In the genomic region with DNA sequence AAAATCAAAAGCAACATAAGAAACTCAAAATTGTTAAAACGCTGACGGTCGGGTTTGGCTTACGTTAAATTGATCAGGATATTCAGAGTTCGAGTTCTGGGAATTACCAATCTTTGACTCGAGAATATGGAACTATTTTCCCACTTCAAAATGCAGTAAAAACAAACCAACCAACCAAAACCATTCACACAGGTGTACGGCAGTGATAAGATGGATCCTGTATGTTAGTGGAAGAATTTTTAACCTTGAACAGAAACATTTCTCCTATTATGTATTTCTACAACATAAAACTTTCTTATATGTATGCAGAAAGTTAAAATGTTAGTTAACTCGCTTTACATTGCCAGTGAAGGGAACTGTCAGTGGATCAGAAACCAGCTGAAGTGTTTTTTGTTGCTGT, we compare ENCODE assay signal across 10 mouse cellular contexts. TPM values are rescaled to one million over a fixed set of nuclear protein-coding genes. Genes with fewer than 3 reads are reported as not detected.
DNase-seq lines count a peak whose midpoint lies in the region; ATAC-seq and TF ChIP-seq lines count a peak whose summit lies in the region.
"Had no signal": no experiment of that assay in that cellular context is flagged by ENCODE, and none has a peak within 500 bp of the region (broad histone marks: within the 10 kb centered on the region; RNA-seq: fewer than 3 reads in every experiment).

No protein-coding gene starts in this region.

- peaks cover 27% of the 10 kb centered on the region for H3K36me3 ChIP-seq in heart, embryonic 12.5 days
- H3K36me3 ChIP-seq in ES-E14 (ENCODE audit: control insufficient read depth, insufficient read depth, low read length, poor library complexity, severe bottlenecking) = no peaks in the 10 kb centered on the region; the same call in none of the 2 replicates
- H3K36me3 ChIP-seq in forebrain, embryonic 16.5 days (ENCODE audit: control insufficient read depth, insufficient read depth) = peaks cover 13% of the 10 kb centered on the region
- no peaks in the 10 kb centered on the region for H3K36me3 ChIP-seq in liver, embryonic 16.5 days (ENCODE audit: control insufficient read depth, insufficient read depth)

- H3K27me3 ChIP-seq in heart, embryonic 12.5 days (replicated peaks) = no peaks in the 10 kb centered on the region
- no peaks in the 10 kb centered on the region for H3K27me3 ChIP-seq in forebrain, embryonic 16.5 days (replicated peaks; ENCODE audit: control insufficient read depth, insufficient read depth, low read length)
- H3K27me3 ChIP-seq in liver, embryonic 16.5 days (ENCODE audit: control insufficient read depth, insufficient read depth, low read depth, low read length) = no peaks in the 10 kb centered on the region

- H3K4me1 ChIP-seq in heart, embryonic 12.5 days (replicated peaks) = peaks cover 11% of the 10 kb centered on the region
- H3K4me1 ChIP-seq in ES-E14 (ENCODE audit: control insufficient read depth in 2 of 2, insufficient read depth in 2 of 2, low read length in 2 of 2, poor library complexity in 1 of 2) = peaks cover 0 to 5% of the 10 kb centered on the region in 2 experiments; a peak in 1 of 4 replicates
- H3K4me1 ChIP-seq in forebrain, embryonic 16.5 days (replicated peaks; ENCODE audit: control insufficient read depth, insufficient read depth, low read length) = peaks cover 31% of the 10 kb centered on the region
- H3K4me1 ChIP-seq in liver, embryonic 16.5 days (ENCODE audit: control insufficient read depth, low read depth, low read length) = peaks cover 8% of the 10 kb centered on the region

- H3K4me3 ChIP-seq in heart, embryonic 12.5 days = peak overlapping the region; percentile 65
- H3K4me3 ChIP-seq in ES-E14 (ENCODE audit: insufficient read depth in 1 of 2, low read depth in 1 of 2, low read length in 2 of 2, poor library complexity in 1 of 2, severe bottlenecking in 1 of 2) = peak overlapping the region; percentile 73 to 81
- peak overlapping the region; percentile 57 for H3K4me3 ChIP-seq in forebrain, embryonic 16.5 days (replicated peaks; ENCODE audit: low read length)
- H3K4me3 ChIP-seq in liver, embryonic 16.5 days (ENCODE audit: low read depth, low read length) = peak overlapping the region; percentile 80

- no peak overlapping the region for H3K27ac ChIP-seq in heart, embryonic 12.5 days (ENCODE audit: poor library complexity, severe bottlenecking)
- H3K27ac ChIP-seq in ES-E14 (ENCODE audit: insufficient read depth, low read depth, low read length, poor library complexity, severe bottlenecking) = no peak overlapping the region
- H3K27ac ChIP-seq in forebrain, embryonic 16.5 days (ENCODE audit: low read length) = no peak overlapping the region
- no peak overlapping the region for H3K27ac ChIP-seq in liver, embryonic 16.5 days (ENCODE audit: low read length)

- 80% methylated on average over 8 of the region's 8 CpGs for WGBS in heart, embryonic 12.5 days
- 83% methylated on average over 8 of the region's 8 CpGs for WGBS in forebrain, embryonic 16.5 days
- WGBS in liver, embryonic 16.5 days (ENCODE audit: insufficient replicate concordance) = 52% methylated on average over 8 of the region's 8 CpGs

- no peak for DNase-seq in heart, adult 9 months (ENCODE audit: low spot score in 2 of 2)
- DNase-seq in ES-E14 (ENCODE audit: low read depth, low spot score) (no peak), adipocyte (ENCODE audit: low spot score) (no peak)
- no peak for DNase-seq in adrenal gland, postnatal 4 days (ENCODE audit: low spot score in 2 of 2)
- DNase-seq in ovary, adult 18-20 months (ENCODE audit: low spot score) = no peak
- DNase-seq: cerebellum, adult 11 months; lung, adult 18-20 months had no signal

- no peak for ATAC-seq in heart, embryonic 12.5 days (ENCODE audit: insufficient number of reproducible peaks, low FRiP score)
- ATAC-seq in forebrain, embryonic 16.5 days = no peak
- ATAC-seq in liver, embryonic 16.5 days (ENCODE audit: low read depth) = no peak

- in situ Hi-C loops in ES-E14 (cut with MboI; ENCODE audit: low sequenced_read_pairs in 2 of 2, unreplicated experiment in 2 of 2) = no loop called here

- H3K4me2 ChIP-seq in heart, embryonic 12.5 days = peak overlapping the region; percentile 74
- peak overlapping the region; percentile 97 for H3K4me2 ChIP-seq in forebrain, embryonic 16.5 days (ENCODE audit: low read length)
- peak overlapping the region; percentile 97 for H3K4me2 ChIP-seq in liver, embryonic 16.5 days (ENCODE audit: low read depth, low read length)

- H3K9ac ChIP-seq in heart, embryonic 12.5 days = peak overlapping the region; percentile 84
- peak overlapping the region; percentile 80; the same call in 1 of the 2 replicates for H3K9ac ChIP-seq in ES-E14 (ENCODE audit: insufficient read depth, low read depth, low read length, poor library complexity, severe bottlenecking)
- H3K9ac ChIP-seq in forebrain, embryonic 16.5 days (replicated peaks; ENCODE audit: low read depth, low read length) = peak overlapping the region; percentile 70
- peak overlapping the region; percentile 78 for H3K9ac ChIP-seq in liver, embryonic 16.5 days (ENCODE audit: low read depth, low read length)

- H3K9me3 ChIP-seq in heart, embryonic 12.5 days (replicated peaks) = no peaks in the 10 kb centered on the region
- H3K9me3 ChIP-seq in ES-E14 (ENCODE audit: control insufficient read depth, insufficient read depth, low read depth, low read length) = no peaks in the 10 kb centered on the region
- H3K9me3 ChIP-seq in forebrain, embryonic 16.5 days (ENCODE audit: control insufficient read depth, low read length) = no peaks in the 10 kb centered on the region
- no peaks in the 10 kb centered on the region for H3K9me3 ChIP-seq in liver, embryonic 16.5 days (replicated peaks; ENCODE audit: control insufficient read depth, low read length)

TF ChIP-seq in ES-E14, 5 proteins besides CTCF, POLR2A, EP300 and RAD21:
- TF ChIP-seq CHD2 (IDR thresholded peaks at IDR 0.05; ENCODE audit: low read depth, low read length) = no peak
- no peak for TF ChIP-seq ZNF384 (IDR thresholded peaks at IDR 0.05; ENCODE audit: low read depth, low read length)
- no peak for TF ChIP-seq HCFC1 (IDR thresholded peaks at IDR 0.05; ENCODE audit: borderline replicate concordance, insufficient read depth, low read length)
TF ChIP-seq in ES-E14: peak in this region for 0.

RNA-seq across cellular contexts. Expression of a gene that starts 0.8 kb away (rescaled TPM):
- polyA plus RNA-seq in heart, embryonic 12.5 days (2016; fragmentation: Nextera tagmentation; extraction: Ambion mirVana) = 8.3 and 9.1 TPM in 2 replicates
- 14.1 and 15.4 TPM in 2 replicates for total RNA-seq in ES-E14 (2012; rRNA removed)
- 20.5 and 21.6 TPM in 2 replicates for polyA plus RNA-seq in forebrain, embryonic 16.5 days (2015; fragmentation: Nextera tagmentation; extraction: Ambion mirVana)
- 6.3 and 6.5 TPM in 2 replicates for polyA plus RNA-seq in liver, embryonic 16.5 days (2015; fragmentation: Nextera tagmentation; extraction: Ambion mirVana)
- 1 to 10 TPM; 5.5 to 6.2 TPM for total RNA-seq in adrenal gland, postnatal 4 days (2021)
